Mouse (Mus musculus): ENCODE results near the gene Gm21976.

DNA sequence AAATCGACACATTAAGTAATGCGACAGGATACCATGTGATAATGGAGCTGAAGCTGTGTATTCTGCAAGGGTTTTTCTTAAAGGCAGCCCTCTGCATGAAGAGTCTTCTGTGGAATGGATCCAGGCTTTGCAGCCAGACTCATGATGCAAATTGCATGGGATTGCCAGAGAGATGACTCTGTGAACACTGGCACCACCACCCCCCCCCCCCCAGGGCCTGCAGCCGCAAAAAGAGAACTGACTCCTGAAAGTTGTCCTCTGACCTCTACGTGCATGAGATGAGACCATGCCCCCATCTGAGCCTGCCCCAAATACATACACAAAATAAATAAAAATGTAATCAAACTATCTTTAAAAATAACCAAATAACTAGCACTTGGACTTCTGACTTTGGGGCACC lies 69.8 kb downstream of the Gm21976 start:
- TF ChIP-seq CTCF (IDR thresholded peaks at IDR 0.05; ENCODE audit: insufficient read depth, low read depth, low read length): no peak
- no peak for TF ChIP-seq POLR2A (IDR thresholded peaks at IDR 0.05; ENCODE audit: insufficient read depth, low read depth, low read length)
